Mouse (Mus musculus) heart, adult 11 months (tissue): Measurements from ENCODE around the gene Rsph10b.
A peak's percentile ranks its signal among the peaks of the same experiment; 100 is the strongest.
"Not testable (repeated sequence)": the region's sequence is repeated elsewhere in the genome, so short reads cannot be mapped to it uniquely, and the experiment has no call there.

Experiments used
- DNase-seq: peaks from one replicate; pipeline ENCODE4 v3.0.0; 2022

Rsph10b gene

DNA sequence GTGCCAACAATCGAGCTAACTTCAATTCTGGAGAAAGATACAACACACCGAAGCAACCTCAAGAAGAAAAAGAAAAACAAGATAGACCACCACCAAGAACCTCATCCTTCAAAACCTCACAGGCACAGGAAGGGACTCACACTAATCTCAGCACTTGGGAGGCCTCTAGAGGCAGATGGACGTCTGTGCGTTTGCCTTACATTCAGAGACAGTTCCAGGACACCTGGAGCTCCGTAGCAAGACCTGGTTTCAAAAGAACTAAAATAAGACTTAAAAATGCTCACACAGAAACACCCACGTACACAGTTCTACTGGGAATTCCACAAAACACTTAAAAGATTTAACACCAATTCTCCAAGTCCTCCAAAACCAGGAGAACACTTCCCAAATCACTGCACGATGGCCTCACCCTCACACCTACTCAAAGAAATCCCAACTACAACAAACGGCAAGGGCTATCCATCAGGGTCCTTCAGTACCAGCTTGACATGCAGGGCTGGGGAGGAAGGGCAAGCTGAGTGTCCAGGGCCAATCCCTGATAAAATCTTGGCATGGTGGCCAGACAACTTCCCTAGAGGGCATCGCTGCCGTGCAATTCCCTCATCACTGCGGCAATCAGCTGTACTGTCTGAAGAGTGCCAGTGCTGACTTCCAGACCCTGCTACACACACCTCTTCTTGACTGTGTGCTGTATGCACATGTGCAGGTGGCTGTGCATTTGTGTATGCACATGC lies 62.0 kb downstream of the Rsph10b start:
- no peak for DNase-seq

DNA sequence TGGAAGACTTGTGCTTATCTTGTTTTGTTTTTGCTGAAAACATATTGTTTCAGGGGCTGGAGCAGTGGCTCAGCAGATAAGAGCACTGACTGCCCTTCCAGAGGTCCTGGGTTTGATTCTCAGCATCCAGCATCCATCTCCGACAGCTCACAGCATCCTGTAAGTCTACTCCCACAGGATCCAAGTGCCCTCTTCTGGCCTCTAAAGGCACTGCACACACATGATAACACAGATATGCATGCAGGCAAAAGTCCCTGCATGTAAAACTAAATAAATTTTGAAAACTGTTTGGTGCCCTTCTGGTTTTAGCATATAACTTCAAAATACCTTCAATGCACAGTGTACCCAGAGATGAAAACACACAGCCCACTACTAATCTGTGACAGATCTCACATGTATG lies 66.6 kb downstream of the Rsph10b start:
- no peak for DNase-seq

GRCm38 (mm10) chr5:144002461-144003192 lies 69.8 kb downstream of the Rsph10b start:
- DNase-seq, result no peak

DNA sequence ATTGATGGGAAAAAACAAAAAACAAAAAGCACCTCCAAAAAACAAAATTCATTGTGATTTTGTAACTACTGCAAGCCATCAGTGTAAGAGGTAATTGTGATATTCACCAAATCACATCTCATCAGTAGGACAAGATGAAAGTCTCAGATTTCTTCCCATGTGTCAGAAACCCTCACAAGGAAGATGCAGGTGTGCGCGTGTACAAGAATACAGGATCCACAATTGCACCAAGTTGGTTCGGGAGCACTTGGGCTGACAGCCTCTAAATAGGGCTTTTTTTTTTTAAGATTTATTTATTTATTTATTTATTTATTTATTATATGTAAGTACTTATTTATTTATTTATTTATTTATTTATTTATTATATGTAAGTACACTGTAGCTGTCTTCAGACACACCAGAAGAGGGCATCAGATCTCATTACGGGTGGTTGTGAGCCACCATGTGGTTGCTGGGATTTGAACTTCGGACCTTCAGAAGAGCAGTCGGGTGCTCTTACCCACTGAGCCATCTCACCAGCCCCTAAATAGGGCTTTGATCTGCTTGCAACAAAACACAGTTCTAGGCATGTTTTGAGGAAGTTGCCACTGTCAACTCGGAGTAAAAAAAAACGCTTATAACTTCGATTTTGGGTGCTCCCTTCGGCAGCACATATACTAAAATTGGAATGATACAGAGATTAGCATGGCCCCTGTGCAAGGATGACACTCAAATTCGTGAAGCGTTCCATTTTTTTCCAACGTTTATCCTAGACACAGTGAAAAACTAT lies 80.7 kb downstream of the Rsph10b start:
- not testable (repeated sequence) for DNase-seq

DNA sequence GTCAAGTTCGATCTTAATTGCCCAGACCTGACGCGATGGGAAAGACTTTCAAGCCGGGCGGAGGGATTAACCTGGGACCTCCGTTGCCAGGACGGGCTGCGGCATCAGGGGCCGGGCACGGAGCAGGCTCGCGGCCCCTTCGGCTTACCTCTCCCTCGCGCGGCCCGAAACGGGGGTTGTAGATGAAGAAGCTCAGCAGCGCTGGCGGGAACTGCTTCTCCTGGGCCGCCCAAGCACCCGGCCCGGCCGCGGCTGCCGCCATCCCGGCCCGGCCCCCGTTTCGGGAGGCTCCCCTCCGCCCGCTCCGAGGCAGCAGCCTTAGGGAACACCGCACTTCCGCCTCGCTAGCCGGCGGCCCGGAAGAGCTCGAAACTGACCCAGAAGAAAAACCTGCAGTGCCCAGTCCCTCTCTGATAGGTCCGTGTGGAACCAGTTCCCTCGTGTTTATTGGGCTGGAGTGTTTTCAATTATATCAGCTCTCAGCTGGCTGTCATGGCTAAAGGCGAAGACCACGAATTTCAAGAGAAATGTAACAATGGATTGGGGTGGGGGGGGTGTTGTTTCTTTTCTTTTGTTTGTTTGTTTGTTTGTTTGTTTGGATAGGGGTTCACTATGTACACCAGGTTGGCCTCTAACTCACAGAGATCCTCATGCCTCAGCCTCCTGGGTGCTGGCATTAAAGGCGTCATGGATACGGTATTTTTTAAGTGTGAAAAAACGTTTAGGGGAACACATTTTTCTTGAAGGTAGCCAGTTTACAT lies 81.9 kb downstream of the Rsph10b start, which contains the start of gene Ccz1:
Gene Ccz1, minus strand, starts transcription at position 327 of the 761 bp plus-strand sequence.
- peak; percentile 99 for DNase-seq

GRCm38 (mm10) chr5:144015312-144015650 lies 82.4 kb downstream of the Rsph10b start:
- DNase-seq, result no peak

DNA sequence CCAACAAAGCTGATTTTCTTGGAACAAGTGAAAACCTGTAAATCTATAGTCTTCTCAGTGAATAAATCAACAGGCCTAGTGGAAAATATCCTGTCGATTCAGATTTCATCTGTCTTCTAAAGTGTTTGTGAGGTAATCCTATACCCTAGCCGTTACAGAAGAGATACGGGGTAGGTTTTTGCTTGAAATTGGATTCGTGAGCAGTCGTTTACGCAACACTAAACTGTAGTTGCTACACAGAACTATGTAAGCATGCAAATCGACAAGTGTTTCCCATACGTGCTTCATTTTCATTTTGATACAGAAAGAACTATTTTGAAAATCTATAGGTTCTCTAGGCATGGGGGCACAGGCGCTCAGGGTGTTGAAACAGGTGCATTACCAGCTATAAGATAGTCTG lies 83.0 kb downstream of the Rsph10b start:
- no peak for DNase-seq

DNA sequence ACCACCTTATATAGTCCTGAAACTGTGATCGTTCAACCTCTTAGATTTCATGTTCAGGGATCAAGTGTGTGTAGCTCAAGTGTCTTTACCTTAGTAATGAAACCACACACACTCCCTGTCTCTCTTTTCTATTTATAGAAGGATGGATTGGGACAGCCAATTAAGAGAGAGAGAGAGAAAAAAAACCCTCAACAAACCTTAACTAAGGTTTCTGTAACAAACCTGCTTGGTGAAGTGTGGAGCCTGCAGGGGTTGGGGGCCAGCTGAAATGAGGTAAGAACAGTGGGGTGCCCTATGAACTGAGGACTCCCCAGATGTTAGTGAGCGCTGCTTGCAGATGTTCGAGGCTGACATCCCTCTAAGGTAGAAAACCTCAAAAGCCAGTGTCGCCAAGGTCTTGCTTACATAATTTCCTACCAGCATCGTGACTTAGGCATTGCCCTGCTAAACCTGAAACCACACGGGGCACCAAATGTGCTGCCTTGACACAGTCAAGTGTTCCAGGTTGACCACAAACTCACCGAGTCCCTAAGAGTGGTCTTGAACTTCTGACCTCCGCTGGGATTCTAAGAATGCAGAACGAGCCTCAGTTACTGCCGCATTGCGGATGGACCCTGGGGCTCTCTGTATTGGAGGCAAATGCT lies 93.9 kb downstream of the Rsph10b start, which contains the start of gene Ocm:
Gene Ocm, minus strand, starts transcription at position 51 of the 644 bp plus-strand sequence.
- no peak for DNase-seq

DNA sequence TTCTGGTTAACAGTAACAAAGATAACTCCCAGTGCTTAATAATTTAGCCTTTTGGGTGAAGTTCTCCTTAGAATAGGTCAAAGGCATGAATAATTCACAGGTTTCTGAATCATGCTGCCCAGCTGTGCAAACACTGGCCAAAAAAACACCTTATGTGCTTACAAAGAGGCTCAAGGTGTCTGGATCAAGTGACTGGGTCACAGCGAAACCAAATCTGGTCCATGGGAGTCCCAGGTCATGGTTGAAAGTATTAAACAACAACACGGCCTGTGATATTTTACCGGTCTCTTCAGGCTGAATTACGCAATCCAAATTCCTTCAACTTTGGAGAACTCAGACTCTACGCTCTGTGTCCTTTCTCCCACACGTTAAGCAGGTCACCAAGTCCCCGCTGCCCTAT lies 99.7 kb downstream of the Rsph10b start:
- no peak for DNase-seq

GRCm38 (mm10) chr5:144034567-144034966 lies 101.7 kb downstream of the Rsph10b start:
- DNase-seq, result no peak
